Mouse (Mus musculus) embryonic facial prominence, embryonic 13.5 days (tissue): Measurements from ENCODE around the gene Cit. TPM values are rescaled to one million over a fixed set of nuclear protein-coding genes. Genes with fewer than 3 reads are reported as not detected.

Experiments used
- ATAC-seq: fragments of 200-750 bp; cut with Nextera tagmentation; 2 replicates; pipeline ENCODE4 v1.8.0; 2017; ENCODE audit warnings: low read depth; ENCODE audit not compliant: insufficient number of reproducible peaks, insufficient read depth, low FRiP score, low TSS enrichment
- H3K27ac ChIP-seq: fragments of 300-500 bp; sonication (generic); 2 replicates; pipeline ENCODE4 v1.5.1; 2015; ENCODE audit warnings: moderate library complexity, mild to moderate bottlenecking, inconsistent platforms
- H3K27me3 ChIP-seq: fragments of 300-500 bp; sonication (generic); 2 replicates; pipeline ENCODE4 v1.6.1; 2015; ENCODE audit warnings: mild to moderate bottlenecking, inconsistent platforms
- H3K36me3 ChIP-seq: fragments of 300-500 bp; sonication (generic); 2 replicates; pipeline ENCODE4 v1.6.1; 2015; ENCODE audit warnings: mild to moderate bottlenecking, inconsistent platforms
- H3K4me1 ChIP-seq: fragments of 300-500 bp; sonication (generic); 2 replicates; pipeline ENCODE4 v1.6.1; 2015; ENCODE audit warnings: inconsistent platforms
- H3K4me2 ChIP-seq: fragments of 300-500 bp; sonication (generic); 2 replicates; pipeline ENCODE4 v1.6.1; 2015; ENCODE audit warnings: moderate library complexity, mild to moderate bottlenecking, inconsistent platforms
- H3K4me3 ChIP-seq: fragments of 300-500 bp; sonication (generic); 2 replicates; pipeline ENCODE4 v1.5.1; 2015; ENCODE audit warnings: mild to moderate bottlenecking, inconsistent platforms
- H3K9ac ChIP-seq: fragments of 300-500 bp; sonication (generic); 2 replicates; pipeline ENCODE4 v1.6.1; 2015; ENCODE audit warnings: mild to moderate bottlenecking, inconsistent platforms
- H3K9me3 ChIP-seq: fragments of 300-500 bp; sonication (generic); 2 replicates; pipeline ENCODE4 v1.6.1; 2016; ENCODE audit warnings: inconsistent platforms
- WGBS: fragments of 180-500 bp; shearing (Covaris S2); methylation state at CpG from one replicate; pipeline ENCODE4 v1.1.7; 2015; ENCODE audit warnings: mixed read lengths; 5-methylcytosine and 5-hydroxymethylcytosine counted together
- polyA plus RNA-seq: library from polyadenylated mRNA; unstranded; fragments of >200 nt; fragmentation: Nextera tagmentation; extraction: Ambion mirVana; gene quantifications from 2 replicates; pipeline ENCODE4 v1.2.1, GENCODE M21; 2015

The Cit gene
- polyA plus RNA-seq, 1 experiment from 2014 or later, result 31.6 TPM

GRCm38 (mm10) chr5:116049821-116050220 lies 204.7 kb downstream of the Cit start:
- H3K9me3 ChIP-seq, result no peaks in the 10 kb centered on the region
- no peak for ATAC-seq
- WGBS, result 75% methylated on average over 4 of the region's 4 CpGs

GRCm38 (mm10) chr5:116052171-116052570 lies 207.1 kb downstream of the Cit start:
- H3K9me3 ChIP-seq, result no peaks in the 10 kb centered on the region
- H3K27me3 ChIP-seq, result no peaks in the 10 kb centered on the region
- no peak overlapping the region for H3K9ac ChIP-seq
- H3K27ac ChIP-seq, result no peak overlapping the region
- 90% methylated on average over 5 of the region's 5 CpGs for WGBS
- no peak overlapping the region for H3K4me3 ChIP-seq
- ATAC-seq, result no peak
- no peaks in the 10 kb centered on the region for H3K4me1 ChIP-seq
- no peak overlapping the region for H3K4me2 ChIP-seq
- H3K36me3 ChIP-seq, result no peaks in the 10 kb centered on the region

More at GRCm38 (mm10) chr5:116049821-116050220, 204.7 kb downstream of the Cit start:
- no peak overlapping the region for H3K9ac ChIP-seq
- no peaks in the 10 kb centered on the region for H3K27me3 ChIP-seq
- H3K4me2 ChIP-seq, result no peak overlapping the region
- no peaks in the 10 kb centered on the region for H3K36me3 ChIP-seq
- no peak overlapping the region for H3K4me3 ChIP-seq
- no peak overlapping the region for H3K27ac ChIP-seq
- H3K4me1 ChIP-seq, result no peaks in the 10 kb centered on the region

- 45% methylated on average over 6 of the region's 6 CpGs for WGBS
- no peak overlapping the region for H3K4me3 ChIP-seq
- H3K36me3 ChIP-seq, result no peaks in the 10 kb centered on the region
- no peaks in the 10 kb centered on the region for H3K4me1 ChIP-seq
- H3K27me3 ChIP-seq, result no peaks in the 10 kb centered on the region
- no peak overlapping the region for H3K4me2 ChIP-seq
- H3K9me3 ChIP-seq, result no peaks in the 10 kb centered on the region
- H3K27ac ChIP-seq, result no peak overlapping the region
- ATAC-seq, result no peak
- H3K9ac ChIP-seq, result no peak overlapping the region
Observed at GRCm38 (mm10) chr5:116052826-116053225, 207.7 kb downstream of the Cit start.

Other genes with a start within 250 kb of the Cit start
- 13.1 and 15.9 TPM in 2 replicates for gene Rab35, start 213.4 kb upstream of the Cit start, polyA plus RNA-seq
- gene Bicdl1, start 113.7 kb upstream of the Cit start, polyA plus RNA-seq, result 12.8 and 13.9 TPM in 2 replicates
- gene Prkab1, start 179.2 kb downstream of the Cit start, polyA plus RNA-seq, result 67.1 and 73.7 TPM in 2 replicates
- not detected in 2 replicates for gene Tmem233, start 238.0 kb downstream of the Cit start, polyA plus RNA-seq